Mouse (Mus musculus) splenic B cell, adult 2 months (primary cell): ENCODE data around the gene Thoc6.
A peak's percentile ranks its signal among the peaks of the same experiment; 100 is the strongest.

Experiments used
- DNase-seq: peaks from one replicate; pipeline ENCODE4 v3.0.0-alpha.2; 2011; ENCODE audit warnings: low read depth, low spot score
- H3K27me3 ChIP-seq: 2 replicates; pipeline ENCODE4 v1.6.1; 2012; ENCODE audit warnings: mild to moderate bottlenecking, low read length, moderate library complexity, mixed read lengths; ENCODE audit not compliant: control insufficient read depth, poor library complexity, insufficient read depth, severe bottlenecking
- H3K36me3 ChIP-seq: 2 replicates; pipeline ENCODE4 v1.6.1; 2012; ENCODE audit warnings: mild to moderate bottlenecking, low read length, moderate library complexity, mixed read lengths; ENCODE audit not compliant: control insufficient read depth, poor library complexity, insufficient read depth, severe bottlenecking

Gene Thoc6

GRCm38 (mm10) chr17:23673424-23674073 is at the start of gene Thoc6, which contains the start of gene Hcfc1r1:
Thoc6 (minus strand) TSS chr17:23673882.
Hcfc1r1 (plus strand) TSS chr17:23673596.
- Histone ChIP-seq H3K36me3 (no peaks in the 10 kb centered on the region), H3K27me3 (no peaks in the 10 kb centered on the region)
- peak; percentile 97 for DNase-seq

- DNase-seq: no peak
- no peaks in the 10 kb centered on the region for H3K27me3 ChIP-seq
- H3K36me3 ChIP-seq: no peaks in the 10 kb centered on the region; the same call in 1 of the 2 replicates
Measured at GRCm38 (mm10) chr17:23722376-23723125, 48.9 kb upstream of the Thoc6 start, which contains the start of gene 1520401A03Rik. 1520401A03Rik (minus strand) TSS chr17:23722783.

- no peaks in the 10 kb centered on the region for H3K27me3 ChIP-seq
- no peaks in the 10 kb centered on the region; the same call in 1 of the 2 replicates for H3K36me3 ChIP-seq
- no peak for DNase-seq
Measured at GRCm38 (mm10) chr17:23721886-23722285, 48.2 kb upstream of the Thoc6 start.

GRCm38 (mm10) chr17:23719455-23719854 is 45.8 kb upstream of the Thoc6 start:
- no peak for DNase-seq
- no peaks in the 10 kb centered on the region; the same call in 1 of the 2 replicates for H3K36me3 ChIP-seq
- H3K27me3 ChIP-seq: no peaks in the 10 kb centered on the region

GRCm38 (mm10) chr17:23717003-23717402 is 43.3 kb upstream of the Thoc6 start:
- Histone ChIP-seq H3K36me3 (no peaks in the 10 kb centered on the region), H3K27me3 (no peaks in the 10 kb centered on the region)
- DNase-seq: no peak

- peak; percentile 85 for DNase-seq
- no peaks in the 10 kb centered on the region for H3K36me3 ChIP-seq
- no peaks in the 10 kb centered on the region for H3K27me3 ChIP-seq
Measured at GRCm38 (mm10) chr17:23706212-23706611, 32.5 kb upstream of the Thoc6 start.

- H3K36me3 ChIP-seq: no peaks in the 10 kb centered on the region
- DNase-seq: no peak
- no peaks in the 10 kb centered on the region for H3K27me3 ChIP-seq
Measured at GRCm38 (mm10) chr17:23705525-23706104, 31.9 kb upstream of the Thoc6 start.

GRCm38 (mm10) chr17:23704741-23705140 is 31.1 kb upstream of the Thoc6 start:
- no peaks in the 10 kb centered on the region for H3K27me3 ChIP-seq
- no peak for DNase-seq
- H3K36me3 ChIP-seq: no peaks in the 10 kb centered on the region

- no peak for DNase-seq
- Histone ChIP-seq H3K27me3 (no peaks in the 10 kb centered on the region), H3K36me3 (no peaks in the 10 kb centered on the region)
Measured at GRCm38 (mm10) chr17:23703301-23703700, 29.6 kb upstream of the Thoc6 start.

GRCm38 (mm10) chr17:23700079-23700478 is 26.4 kb upstream of the Thoc6 start:
- Histone ChIP-seq H3K27me3 (no peaks in the 10 kb centered on the region), H3K36me3 (no peaks in the 10 kb centered on the region)
- DNase-seq: peak; percentile 83

- H3K36me3 ChIP-seq: no peaks in the 10 kb centered on the region
- no peaks in the 10 kb centered on the region for H3K27me3 ChIP-seq
- no peak for DNase-seq
Measured at GRCm38 (mm10) chr17:23699131-23700077, 25.7 kb upstream of the Thoc6 start.

GRCm38 (mm10) chr17:23695801-23696200 is 22.1 kb upstream of the Thoc6 start:
- DNase-seq: no peak
- H3K27me3 ChIP-seq: no peaks in the 10 kb centered on the region; the same call in 1 of the 2 replicates

GRCm38 (mm10) chr17:23694491-23694890 is 20.8 kb upstream of the Thoc6 start:
- Histone ChIP-seq H3K27me3 (no peaks in the 10 kb centered on the region; the same call in 1 of the 2 replicates), H3K36me3 (no peaks in the 10 kb centered on the region)
- no peak for DNase-seq

More at GRCm38 (mm10) chr17:23695801-23696200, 22.1 kb upstream of the Thoc6 start:
- H3K36me3 ChIP-seq: no peaks in the 10 kb centered on the region
